Comparison of ENCODE assay signal across 17 mouse cellular contexts in the genomic region with DNA sequence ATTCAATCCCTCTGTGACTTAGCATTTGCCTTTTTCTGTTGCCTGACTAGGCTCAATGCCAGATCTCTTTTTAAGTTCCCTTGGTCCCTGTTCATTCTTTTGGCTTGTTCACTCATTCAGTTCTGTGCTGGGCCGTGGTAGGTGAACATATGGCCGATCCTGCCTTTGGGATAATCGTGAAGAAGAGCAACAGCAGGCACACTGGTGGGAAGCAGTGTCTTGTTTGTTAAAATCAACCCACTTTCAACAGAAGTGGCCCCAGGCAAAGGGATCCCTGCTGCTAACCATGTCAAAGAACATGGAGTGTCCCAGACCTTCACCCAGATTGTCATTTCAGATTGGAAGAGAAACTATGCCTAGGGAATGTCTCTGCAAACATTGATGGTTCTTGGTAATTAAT.
DNase-seq lines count a peak whose midpoint lies in the region; ATAC-seq lines count a peak whose summit lies in the region.
"Had no signal": no experiment of that assay in that cellular context is flagged by ENCODE, and none has a peak within 500 bp of the region (broad histone marks: within the 10 kb centered on the region; RNA-seq: fewer than 3 reads in every experiment).

No protein-coding gene starts in this region.

- H3K4me3 ChIP-seq in hindbrain, embryonic 14.5 days (replicated peaks; ENCODE audit: low read length) = no peak overlapping the region
- no peak overlapping the region for H3K4me3 ChIP-seq in hindbrain, embryonic 11.5 days (ENCODE audit: low read depth, low read length)
- H3K4me3 ChIP-seq in intestine, embryonic 15.5 days (replicated peaks) = no peak overlapping the region
- H3K4me3 ChIP-seq: forebrain, embryonic 15.5 days; stomach, embryonic 15.5 days had no signal

- DNase-seq in hindbrain, embryonic 14.5 days (ENCODE audit: low spot score) = peak; percentile 44
- DNase-seq in hindbrain, embryonic 11.5 days (ENCODE audit: low spot score) = no peak
- peak; percentile 2 for DNase-seq in retina, adult 2 months (ENCODE audit: low read depth, low spot score)
- DNase-seq in retina, embryonic 14.5 days (ENCODE audit: low spot score) = no peak
- DNase-seq in cerebellum, postnatal 10 days = peak; percentile 67 to 87
- no peak for DNase-seq in adrenal gland, postnatal 36 days
- no peak for DNase-seq in lung, postnatal 36 days
- DNase-seq: adrenal gland, postnatal 10 days; heart, adult 11 months; kidney, adult 18-20 months; kidney, postnatal 14 days; lung, adult 2 months; lung, postnatal 4 days had no signal

- H3K9me3 ChIP-seq in hindbrain, embryonic 14.5 days (ENCODE audit: control insufficient read depth, low read length) = no peaks in the 10 kb centered on the region
- H3K9me3 ChIP-seq in hindbrain, embryonic 11.5 days (ENCODE audit: control insufficient read depth, low read length) = no peaks in the 10 kb centered on the region
- H3K9me3 ChIP-seq in intestine, embryonic 15.5 days = no peaks in the 10 kb centered on the region
- H3K9me3 ChIP-seq: forebrain, embryonic 15.5 days; stomach, embryonic 15.5 days had no signal

- no peak overlapping the region for H3K9ac ChIP-seq in hindbrain, embryonic 14.5 days
- H3K9ac ChIP-seq in hindbrain, embryonic 11.5 days (ENCODE audit: low read depth, low read length) = no peak overlapping the region
- H3K9ac ChIP-seq in intestine, embryonic 15.5 days = no peak overlapping the region
- H3K9ac ChIP-seq: forebrain, embryonic 15.5 days; stomach, embryonic 15.5 days had no signal

- no peaks in the 10 kb centered on the region for H3K27me3 ChIP-seq in hindbrain, embryonic 14.5 days (ENCODE audit: control insufficient read depth, insufficient read depth, low read length)
- H3K27me3 ChIP-seq in hindbrain, embryonic 11.5 days (ENCODE audit: control insufficient read depth, insufficient read depth, low read length) = no peaks in the 10 kb centered on the region
- H3K27me3 ChIP-seq in intestine, embryonic 15.5 days (replicated peaks) = no peaks in the 10 kb centered on the region
- H3K27me3 ChIP-seq: forebrain, embryonic 15.5 days; stomach, embryonic 15.5 days had no signal

- H3K4me1 ChIP-seq in hindbrain, embryonic 14.5 days (replicated peaks; ENCODE audit: control insufficient read depth, insufficient read depth, low read length) = no peaks in the 10 kb centered on the region
- H3K4me1 ChIP-seq in hindbrain, embryonic 11.5 days (replicated peaks; ENCODE audit: control insufficient read depth, insufficient read depth, low read length) = no peaks in the 10 kb centered on the region
- H3K4me1 ChIP-seq in intestine, embryonic 15.5 days (replicated peaks) = no peaks in the 10 kb centered on the region
- H3K4me1 ChIP-seq: forebrain, embryonic 15.5 days; stomach, embryonic 15.5 days had no signal

- H3K4me2 ChIP-seq in hindbrain, embryonic 14.5 days (replicated peaks) = no peak overlapping the region
- no peak overlapping the region for H3K4me2 ChIP-seq in hindbrain, embryonic 11.5 days (replicated peaks; ENCODE audit: low read depth, low read length)
- H3K4me2 ChIP-seq in intestine, embryonic 15.5 days (replicated peaks) = no peak overlapping the region
- H3K4me2 ChIP-seq: forebrain, embryonic 15.5 days; midbrain, embryonic 11.5 days; stomach, embryonic 15.5 days had no signal

- H3K27ac ChIP-seq in hindbrain, embryonic 14.5 days = no peak overlapping the region
- no peak overlapping the region for H3K27ac ChIP-seq in hindbrain, embryonic 11.5 days (ENCODE audit: low read depth, low read length)
- no peak overlapping the region for H3K27ac ChIP-seq in intestine, embryonic 15.5 days
- H3K27ac ChIP-seq: forebrain, embryonic 15.5 days; stomach, embryonic 15.5 days had no signal

- peak; percentile 48; the same call in 1 of the 2 replicates for ATAC-seq in hindbrain, embryonic 14.5 days (ENCODE audit: low FRiP score)
- no peak for ATAC-seq in hindbrain, embryonic 11.5 days (ENCODE audit: low FRiP score)
- no peak for ATAC-seq in intestine, embryonic 15.5 days
- ATAC-seq: forebrain, embryonic 15.5 days had no signal

- 67% methylated on average over 3 of the region's 3 CpGs for WGBS in hindbrain, embryonic 14.5 days
- WGBS in hindbrain, embryonic 11.5 days = 86% methylated on average over 3 of the region's 3 CpGs
- WGBS in intestine, embryonic 15.5 days = 83% methylated on average over 3 of the region's 3 CpGs

- H3K36me3 ChIP-seq in hindbrain, embryonic 14.5 days (replicated peaks; ENCODE audit: control insufficient read depth, insufficient read depth) = no peaks in the 10 kb centered on the region
- no peaks in the 10 kb centered on the region for H3K36me3 ChIP-seq in hindbrain, embryonic 11.5 days (ENCODE audit: control insufficient read depth, insufficient read depth, low read length)
- no peaks in the 10 kb centered on the region for H3K36me3 ChIP-seq in intestine, embryonic 15.5 days
- H3K36me3 ChIP-seq: forebrain, embryonic 15.5 days; stomach, embryonic 15.5 days had no signal

Comparison
In these comparisons a context has a peak if more than half of its experiments do, and no peak if none do; other contexts are left out.
1. DNase-seq: peak in hindbrain, embryonic 14.5 days (single experiment), retina, adult 2 months (single experiment) and cerebellum, postnatal 10 days (2 of 2); none in hindbrain, embryonic 11.5 days (single experiment), retina, embryonic 14.5 days (single experiment), adrenal gland, postnatal 36 days (0 of 2) and lung, postnatal 36 days (single experiment).